Mouse (Mus musculus): ENCODE results near the gene Olfr1465.

DNA sequence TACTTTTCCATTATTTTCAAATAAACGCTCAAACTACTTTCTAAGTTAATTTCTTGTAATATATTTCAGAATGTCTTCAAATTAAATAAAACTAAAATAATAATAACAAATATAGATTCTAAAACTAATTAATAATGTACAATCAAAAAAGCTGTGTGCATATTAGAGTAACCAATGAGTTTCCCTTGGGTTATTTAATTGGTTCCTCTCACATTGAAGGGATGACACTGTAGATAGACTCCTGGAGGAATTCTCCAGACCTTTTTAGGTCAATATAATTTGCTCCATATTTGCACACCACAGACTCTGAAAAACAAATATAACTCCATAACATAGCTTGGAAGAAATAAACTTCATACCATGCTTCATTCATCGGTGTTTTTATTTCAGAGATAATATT, 23.2 kb upstream of the Olfr1465 start, which contains the start of gene Olfr1466:
- TF ChIP-seq CTCF (IDR thresholded peaks at IDR 0.05; ENCODE audit: low read depth, low read length) (no peak), GATA1 (IDR thresholded peaks at IDR 0.05; ENCODE audit: borderline replicate concordance, low read length) (no peak)

All from G1E (cell line).